Mouse (Mus musculus): ENCODE results near the gene Dgkb. TPM values are rescaled to one million over a fixed set of nuclear protein-coding genes. Genes with fewer than 3 reads are reported as not detected.

Dgkb gene
- polyA plus RNA-seq, 1 experiment from 2014 or later = 6.2 TPM

- no peak overlapping the region for H3K27ac ChIP-seq
- H3K4me2 ChIP-seq (replicated peaks) = no peak overlapping the region
- H3K4me3 ChIP-seq (replicated peaks) = no peak overlapping the region
- ATAC-seq = no peak
- no peak overlapping the region for H3K9ac ChIP-seq
- no peaks in the 10 kb centered on the region for H3K4me1 ChIP-seq (replicated peaks)
- 66% methylated on average over 3 of the region's 3 CpGs for WGBS
- no peaks in the 10 kb centered on the region for H3K9me3 ChIP-seq
- H3K36me3 ChIP-seq = no peaks in the 10 kb centered on the region
- no peaks in the 10 kb centered on the region for H3K27me3 ChIP-seq (replicated peaks)
These were observed 294.4 kb downstream of the Dgkb start for GRCm38 (mm10) chr12:38111928-38112327.

GRCm38 (mm10) chr12:38114990-38115615 lies 297.6 kb downstream of the Dgkb start:
- WGBS = 75% methylated on average over 1 of the region's 1 CpGs
- no peaks in the 10 kb centered on the region for H3K27me3 ChIP-seq (replicated peaks)
- no peak overlapping the region for H3K27ac ChIP-seq
- H3K4me1 ChIP-seq (replicated peaks) = no peaks in the 10 kb centered on the region
- H3K4me3 ChIP-seq (replicated peaks) = no peak overlapping the region
- no peak overlapping the region for H3K9ac ChIP-seq
- H3K9me3 ChIP-seq = no peaks in the 10 kb centered on the region
- ATAC-seq = no peak
- no peaks in the 10 kb centered on the region for H3K36me3 ChIP-seq
- no peak overlapping the region for H3K4me2 ChIP-seq (replicated peaks)

- H3K27ac ChIP-seq = no peak overlapping the region
- no peak overlapping the region for H3K4me3 ChIP-seq (replicated peaks)
- no peak for ATAC-seq
- no peaks in the 10 kb centered on the region for H3K9me3 ChIP-seq
- no peaks in the 10 kb centered on the region for H3K36me3 ChIP-seq
- no peak overlapping the region for H3K9ac ChIP-seq
- H3K4me2 ChIP-seq (replicated peaks) = no peak overlapping the region
- H3K27me3 ChIP-seq (replicated peaks) = no peaks in the 10 kb centered on the region
- no peaks in the 10 kb centered on the region for H3K4me1 ChIP-seq (replicated peaks)
These were observed 306.0 kb downstream of the Dgkb start for GRCm38 (mm10) chr12:38123524-38123923.

GRCm38 (mm10) chr12:38125297-38125696 lies 307.8 kb downstream of the Dgkb start:
- no peak overlapping the region for H3K4me2 ChIP-seq (replicated peaks)
- no peak overlapping the region for H3K27ac ChIP-seq
- H3K4me1 ChIP-seq (replicated peaks) = no peaks in the 10 kb centered on the region
- H3K27me3 ChIP-seq (replicated peaks) = no peaks in the 10 kb centered on the region
- ATAC-seq = no peak
- 80% methylated on average over 4 of the region's 4 CpGs for WGBS
- H3K9me3 ChIP-seq = no peaks in the 10 kb centered on the region
- no peaks in the 10 kb centered on the region for H3K36me3 ChIP-seq
- no peak overlapping the region for H3K9ac ChIP-seq
- no peak overlapping the region for H3K4me3 ChIP-seq (replicated peaks)

GRCm38 (mm10) chr12:38130209-38130915 lies 312.8 kb downstream of the Dgkb start:
- Histone ChIP-seq H3K4me2 (replicated peaks) (no peak overlapping the region), H3K4me3 (replicated peaks) (no peak overlapping the region), H3K4me1 (replicated peaks) (no peaks in the 10 kb centered on the region), H3K27me3 (replicated peaks) (no peaks in the 10 kb centered on the region), H3K9ac (no peak overlapping the region), H3K9me3 (no peaks in the 10 kb centered on the region), H3K27ac (no peak overlapping the region), H3K36me3 (no peaks in the 10 kb centered on the region)
- ATAC-seq = no peak
- WGBS = 64% methylated on average over 9 of the region's 9 CpGs

- WGBS = 62% methylated on average over 5 of the region's 5 CpGs
- Histone ChIP-seq H3K9me3 (no peaks in the 10 kb centered on the region), H3K4me1 (replicated peaks) (no peaks in the 10 kb centered on the region), H3K36me3 (no peaks in the 10 kb centered on the region), H3K4me3 (replicated peaks) (no peak overlapping the region), H3K27me3 (replicated peaks) (no peaks in the 10 kb centered on the region), H3K4me2 (replicated peaks) (no peak overlapping the region), H3K27ac (no peak overlapping the region), H3K9ac (no peak overlapping the region)
- no peak for ATAC-seq
These were observed 318.9 kb downstream of the Dgkb start for GRCm38 (mm10) chr12:38136379-38136778.

GRCm38 (mm10) chr12:38140039-38140438 lies 322.5 kb downstream of the Dgkb start:
- Histone ChIP-seq H3K4me1 (replicated peaks) (no peaks in the 10 kb centered on the region), H3K9me3 (no peaks in the 10 kb centered on the region), H3K9ac (no peak overlapping the region), H3K27ac (no peak overlapping the region), H3K36me3 (no peaks in the 10 kb centered on the region), H3K27me3 (replicated peaks) (no peaks in the 10 kb centered on the region), H3K4me2 (replicated peaks) (no peak overlapping the region), H3K4me3 (replicated peaks) (no peak overlapping the region)
- no peak for ATAC-seq

GRCm38 (mm10) chr12:38232665-38233064 lies 415.1 kb downstream of the Dgkb start:
- Histone ChIP-seq H3K9me3 (no peaks in the 10 kb centered on the region), H3K4me3 (replicated peaks) (no peak overlapping the region), H3K4me1 (replicated peaks) (no peaks in the 10 kb centered on the region), H3K36me3 (no peaks in the 10 kb centered on the region), H3K9ac (no peak overlapping the region), H3K4me2 (replicated peaks) (no peak overlapping the region), H3K27ac (no peak overlapping the region), H3K27me3 (replicated peaks) (no peaks in the 10 kb centered on the region)
- WGBS = 73% methylated on average over 1 of the region's 1 CpGs
- no peak for ATAC-seq

- H3K4me1 ChIP-seq (replicated peaks) = no peaks in the 10 kb centered on the region
- H3K27ac ChIP-seq = no peak overlapping the region
- H3K36me3 ChIP-seq = no peaks in the 10 kb centered on the region
- H3K9ac ChIP-seq = no peak overlapping the region
- no peaks in the 10 kb centered on the region for H3K27me3 ChIP-seq (replicated peaks)
- no peaks in the 10 kb centered on the region for H3K9me3 ChIP-seq
- ATAC-seq = no peak
- H3K4me3 ChIP-seq (replicated peaks) = no peak overlapping the region
- H3K4me2 ChIP-seq (replicated peaks) = no peak overlapping the region
These were observed 451.3 kb downstream of the Dgkb start for GRCm38 (mm10) chr12:38268856-38269255.

GRCm38 (mm10) chr12:38301497-38301896 lies 484.0 kb downstream of the Dgkb start:
- no peak for ATAC-seq
- WGBS = 84% methylated on average over 1 of the region's 1 CpGs
- Histone ChIP-seq H3K27ac (no peak overlapping the region), H3K9me3 (no peaks in the 10 kb centered on the region), H3K36me3 (no peaks in the 10 kb centered on the region), H3K4me2 (replicated peaks) (no peak overlapping the region), H3K4me1 (replicated peaks) (no peaks in the 10 kb centered on the region), H3K4me3 (replicated peaks) (no peak overlapping the region), H3K27me3 (replicated peaks) (no peaks in the 10 kb centered on the region), H3K9ac (no peak overlapping the region)

- no peak overlapping the region for H3K4me3 ChIP-seq (replicated peaks)
- H3K4me2 ChIP-seq (replicated peaks) = no peak overlapping the region
- H3K4me1 ChIP-seq (replicated peaks) = no peaks in the 10 kb centered on the region
- H3K27me3 ChIP-seq (replicated peaks) = no peaks in the 10 kb centered on the region
- H3K27ac ChIP-seq = no peak overlapping the region
- H3K9ac ChIP-seq = no peak overlapping the region
- H3K36me3 ChIP-seq = no peaks in the 10 kb centered on the region
- 63% methylated on average over 3 of the region's 3 CpGs for WGBS
- ATAC-seq = no peak
- no peaks in the 10 kb centered on the region for H3K9me3 ChIP-seq
These were observed 486.3 kb downstream of the Dgkb start for GRCm38 (mm10) chr12:38303841-38304240.

- Histone ChIP-seq H3K27me3 (replicated peaks) (no peaks in the 10 kb centered on the region), H3K4me1 (replicated peaks) (no peaks in the 10 kb centered on the region)
These were observed 486.7 kb downstream of the Dgkb start for GRCm38 (mm10) chr12:38304245-38304644.

GRCm38 (mm10) chr12:38309885-38310284 lies 492.4 kb downstream of the Dgkb start:
- ATAC-seq = no peak
- Histone ChIP-seq H3K4me1 (replicated peaks) (no peaks in the 10 kb centered on the region), H3K4me3 (replicated peaks) (no peak overlapping the region), H3K9me3 (no peaks in the 10 kb centered on the region), H3K9ac (no peak overlapping the region), H3K27me3 (replicated peaks) (no peaks in the 10 kb centered on the region), H3K36me3 (no peaks in the 10 kb centered on the region), H3K4me2 (replicated peaks) (no peak overlapping the region), H3K27ac (no peak overlapping the region)

More at GRCm38 (mm10) chr12:38304245-38304644, 486.7 kb downstream of the Dgkb start:
- no peak overlapping the region for H3K4me3 ChIP-seq (replicated peaks)
- 87% methylated on average over 3 of the region's 3 CpGs for WGBS
- ATAC-seq = no peak
- H3K9ac ChIP-seq = no peak overlapping the region
- H3K36me3 ChIP-seq = no peaks in the 10 kb centered on the region
- no peak overlapping the region for H3K27ac ChIP-seq
- no peak overlapping the region for H3K4me2 ChIP-seq (replicated peaks)
- no peaks in the 10 kb centered on the region for H3K9me3 ChIP-seq

All from intestine, embryonic 15.5 days (tissue).